Mouse (Mus musculus) frontal cortex, postnatal 10 days (tissue): ENCODE data around the gene Rpl27a.

Experiments used
- DNase-seq, 2 experiments: peaks; one replicate each; pipeline ENCODE4 v3.0.0; 2022; ENCODE audit warnings: low spot score in 2 of 2, mixed read lengths in 1 of 2

The Rpl27a gene

GRCm38 (mm10) chr7:109563775-109564362 is 44.9 kb downstream of the Rpl27a start:
- DNase-seq = no peak

- no peak for DNase-seq
Observed at GRCm38 (mm10) chr7:109566327-109566726, 47.4 kb downstream of the Rpl27a start.

DNA sequence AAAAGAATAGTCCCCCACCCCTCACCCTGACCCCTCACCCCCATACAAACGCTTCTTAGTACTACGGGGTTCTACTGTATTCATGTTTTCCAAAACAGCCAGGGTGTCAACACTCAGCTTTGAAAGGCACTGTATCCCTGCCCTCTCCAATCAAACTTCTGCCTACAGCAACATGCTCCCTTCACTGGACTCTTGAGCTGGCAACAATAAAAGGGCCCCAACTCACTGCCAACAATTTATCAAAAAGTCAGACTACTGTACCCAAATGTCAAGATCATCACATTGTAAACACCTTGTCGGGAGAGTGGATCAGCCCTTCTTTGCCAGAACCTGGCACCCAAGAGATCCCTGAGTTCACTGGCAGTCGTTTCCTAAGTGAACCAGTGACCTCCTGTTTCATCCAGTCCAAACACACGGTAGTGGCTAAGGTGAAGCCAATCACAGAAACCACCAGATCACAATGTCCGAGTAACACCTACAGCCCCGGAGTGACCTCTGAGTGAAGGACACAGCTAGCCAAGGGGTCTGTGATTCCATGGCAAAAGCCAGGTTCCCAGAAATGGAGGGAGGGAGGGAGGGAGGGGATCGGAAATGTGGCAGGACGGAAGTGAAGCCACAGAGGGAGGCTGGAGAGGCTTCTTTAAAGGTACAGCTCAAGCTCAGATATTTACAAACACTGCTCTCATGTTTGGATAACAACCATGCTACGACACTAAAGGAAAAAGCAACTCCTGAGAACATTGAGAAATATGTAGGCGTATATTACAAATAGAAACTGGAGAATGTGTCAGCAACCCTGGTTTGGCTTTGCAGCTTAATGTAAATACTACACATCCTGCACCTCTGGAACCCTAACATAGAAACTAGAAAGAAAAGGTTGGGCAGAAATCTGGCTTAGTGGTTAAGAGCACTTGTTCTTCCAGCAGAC is 48.2 kb downstream of the Rpl27a start:
- no peak for DNase-seq

- DNase-seq = no peak
Observed at GRCm38 (mm10) chr7:109568391-109568892, 49.5 kb downstream of the Rpl27a start.
